8 mouse cellular contexts compared by ENCODE assay signal in genomic region chr16:43539659-43540096, GRCm38 (mm10).
DNase-seq lines count a peak whose midpoint lies in the region; ATAC-seq and TF ChIP-seq lines count a peak whose summit lies in the region.

No protein-coding gene starts in this region.

- no peaks in the 10 kb centered on the region for H3K27me3 ChIP-seq in forebrain, embryonic 15.5 days
- H3K27me3 ChIP-seq in lung, postnatal 0 days (replicated peaks; ENCODE audit: insufficient read depth, low read length), result no peaks in the 10 kb centered on the region

- ATAC-seq in cerebellum, adult (ENCODE audit: insufficient number of reproducible peaks, low FRiP score, low TSS enrichment), result peak; percentile 37
- peak; percentile 75 for ATAC-seq in forebrain, embryonic 15.5 days (replicated peaks)
- peak; percentile 80 for ATAC-seq in lung, postnatal 0 days

- DNase-seq in cerebellum, adult 8-10 months, result no peak
- DNase-seq in layer of hippocampus, adult 2 months (ENCODE audit: low spot score in 2 of 2), result no peak
- no peak for DNase-seq in layer of hippocampus, postnatal 36 days
- DNase-seq in lung, postnatal 0 days (ENCODE audit: low spot score), result peak; percentile 73
- DNase-seq in frontal cortex, postnatal 14 days (ENCODE audit: low spot score in 2 of 2), result no peak
- DNase-seq in frontal cortex, postnatal 25 days (ENCODE audit: low spot score in 2 of 2), result no peak

- H3K27ac ChIP-seq in layer of hippocampus, adult 2 months, result peak overlapping the region; percentile 88
- peak overlapping the region; percentile 79 for H3K27ac ChIP-seq in forebrain, embryonic 15.5 days (replicated peaks)
- H3K27ac ChIP-seq in lung, postnatal 0 days (ENCODE audit: low read length), result peak overlapping the region; percentile 57; the same call in 1 of the 2 replicates

- no peaks in the 10 kb centered on the region for H3K9me3 ChIP-seq in forebrain, embryonic 15.5 days
- no peaks in the 10 kb centered on the region for H3K9me3 ChIP-seq in lung, postnatal 0 days (ENCODE audit: low read length)

- no peaks in the 10 kb centered on the region for H3K36me3 ChIP-seq in forebrain, embryonic 15.5 days
- H3K36me3 ChIP-seq in lung, postnatal 0 days (ENCODE audit: insufficient read depth, low read length), result no peaks in the 10 kb centered on the region

- H3K4me2 ChIP-seq in forebrain, embryonic 15.5 days (replicated peaks), result 0 out of 2 replicates have a peak overlapping the region, but pooled peaks have one; percentile 3
- peak overlapping the region; percentile 12; the same call in 1 of the 2 replicates for H3K4me2 ChIP-seq in lung, postnatal 0 days (replicated peaks; ENCODE audit: low read depth, low read length)

- 41% methylated on average over 12 of the region's 12 CpGs for WGBS in forebrain, embryonic 15.5 days
- 41% methylated on average over 12 of the region's 12 CpGs for WGBS in lung, postnatal 0 days

- TF ChIP-seq EP300 in lung, postnatal 0 days (IDR thresholded peaks at IDR 0.05), result no peak

- H3K9ac ChIP-seq in forebrain, embryonic 15.5 days (replicated peaks), result no peak overlapping the region
- H3K9ac ChIP-seq in lung, postnatal 0 days (replicated peaks; ENCODE audit: low read depth), result no peak overlapping the region

- no peak for TF ChIP-seq CTCF in layer of hippocampus, adult 2 months (conservative IDR thresholded peaks at IDR 0.05)
- TF ChIP-seq CTCF in lung, postnatal 0 days (IDR thresholded peaks at IDR 0.05), result no peak

- H3K4me1 ChIP-seq in forebrain, embryonic 15.5 days, result peaks cover 36% of the 10 kb centered on the region
- H3K4me1 ChIP-seq in lung, postnatal 0 days (ENCODE audit: insufficient read depth, low read depth, low read length), result no peaks in the 10 kb centered on the region; the same call in 1 of the 2 replicates

- H3K4me3 ChIP-seq in layer of hippocampus, adult 2 months, result peak overlapping the region; percentile 3; the same call in 1 of the 2 replicates
- no peak overlapping the region for H3K4me3 ChIP-seq in forebrain, embryonic 15.5 days
- H3K4me3 ChIP-seq in lung, postnatal 0 days (ENCODE audit: low read depth, low read length), result no peak overlapping the region
